Mouse (Mus musculus) liver, embryonic 15.5 days (tissue): ENCODE measurements at regions not wholly inside any gene's neighbourhood (a gene's known extent, or its start where the extent isn't known, plus 50 kb on each side); places are given as distances from the start of the nearest gene placed in this dataset.
A peak's percentile ranks its signal among the peaks of the same experiment; 100 is the strongest.

Source experiments
- ATAC-seq: fragments of 200-750 bp; cut with Nextera tagmentation; 2 replicates; pipeline ENCODE4 v1.8.0; 2017; ENCODE audit warnings: moderate number of reproducible peaks, mild to moderate bottlenecking, moderate library complexity; ENCODE audit not compliant: insufficient read depth
- H3K27ac ChIP-seq: fragments of 300-500 bp; sonication (generic); replicated peaks from 2 replicates; pipeline ENCODE4 v1.5.1; 2015; ENCODE audit warnings: mild to moderate bottlenecking, inconsistent platforms
- H3K27me3 ChIP-seq: fragments of 300-500 bp; sonication (generic); 2 replicates; pipeline ENCODE4 v1.6.1; 2015; ENCODE audit warnings: mild to moderate bottlenecking, inconsistent platforms
- H3K36me3 ChIP-seq: fragments of 300-500 bp; sonication (generic); replicated peaks from 2 replicates; pipeline ENCODE4 v1.6.1; 2015; ENCODE audit warnings: moderate library complexity, mild to moderate bottlenecking, inconsistent platforms
- H3K4me1 ChIP-seq: fragments of 300-500 bp; sonication (generic); replicated peaks from 2 replicates; pipeline ENCODE4 v1.6.1; 2015; ENCODE audit warnings: inconsistent platforms
- H3K4me2 ChIP-seq: fragments of 300-500 bp; sonication (generic); 2 replicates; pipeline ENCODE4 v1.6.1; 2015; ENCODE audit warnings: moderate library complexity, mild to moderate bottlenecking, inconsistent platforms
- H3K4me3 ChIP-seq: fragments of 300-500 bp; sonication (generic); replicated peaks from 2 replicates; pipeline ENCODE4 v1.5.1; 2015; ENCODE audit warnings: mild to moderate bottlenecking, inconsistent platforms
- H3K9ac ChIP-seq: fragments of 300-500 bp; sonication (generic); 2 replicates; pipeline ENCODE4 v1.6.1; 2015; ENCODE audit warnings: moderate library complexity, mild to moderate bottlenecking, inconsistent platforms
- H3K9me3 ChIP-seq: fragments of 300-500 bp; sonication (generic); replicated peaks from 2 replicates; pipeline ENCODE4 v1.6.1; 2016; ENCODE audit warnings: inconsistent platforms
- WGBS: fragments of 180-500 bp; shearing (Covaris S2); methylation state at CpG from one replicate; pipeline ENCODE4 v1.1.7; 2015; ENCODE audit warnings: mixed read lengths; ENCODE audit not compliant: insufficient replicate concordance; 5-methylcytosine and 5-hydroxymethylcytosine counted together

- no peak for ATAC-seq
- Histone ChIP-seq H3K9ac (no peak overlapping the region), H3K9me3 (no peaks in the 10 kb centered on the region), H3K4me1 (no peaks in the 10 kb centered on the region), H3K27me3 (no peaks in the 10 kb centered on the region), H3K27ac (no peak overlapping the region), H3K36me3 (no peaks in the 10 kb centered on the region), H3K4me2 (no peak overlapping the region), H3K4me3 (no peak overlapping the region)
- WGBS = 57% methylated on average over 6 of the region's 6 CpGs
Measured at GRCm38 (mm10) chr8:46929678-46930077, 57.0 kb upstream of the Enpp6 start.

DNA sequence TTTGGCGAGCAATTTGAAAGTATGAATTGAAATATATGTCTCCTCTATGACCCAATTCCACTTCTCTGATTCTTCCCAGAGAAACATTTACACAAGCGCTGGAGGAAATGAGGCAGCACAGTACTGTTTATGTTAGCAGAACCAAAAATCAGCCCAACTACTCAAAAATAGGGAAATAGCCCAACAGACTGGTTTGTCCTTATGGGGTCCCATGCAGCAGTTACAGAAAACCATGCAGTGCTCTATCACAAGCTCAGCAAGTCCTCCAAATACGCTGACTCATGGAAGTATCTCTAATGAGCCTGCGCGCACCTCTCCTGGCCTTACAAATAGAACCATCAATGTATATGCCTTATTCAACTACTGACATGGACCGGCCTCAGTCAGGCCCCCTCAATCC, 55.4 kb upstream of the Enpp6 start:
- Histone ChIP-seq H3K27ac (no peak overlapping the region), H3K9me3 (no peaks in the 10 kb centered on the region), H3K36me3 (no peaks in the 10 kb centered on the region), H3K27me3 (no peaks in the 10 kb centered on the region), H3K4me3 (no peak overlapping the region), H3K9ac (no peak overlapping the region), H3K4me2 (no peak overlapping the region), H3K4me1 (no peaks in the 10 kb centered on the region)
- WGBS = 64% methylated on average over 6 of the region's 6 CpGs
- ATAC-seq = no peak

GRCm38 (mm10) chr8:46933256-46933655, 53.4 kb upstream of the Enpp6 start:
- no peaks in the 10 kb centered on the region for H3K36me3 ChIP-seq
- no peaks in the 10 kb centered on the region for H3K9me3 ChIP-seq
- H3K27ac ChIP-seq = no peak overlapping the region
- H3K4me3 ChIP-seq = no peak overlapping the region
- no peak for ATAC-seq
- H3K27me3 ChIP-seq = no peaks in the 10 kb centered on the region
- H3K4me1 ChIP-seq = no peaks in the 10 kb centered on the region
- H3K9ac ChIP-seq = no peak overlapping the region
- H3K4me2 ChIP-seq = no peak overlapping the region

DNA sequence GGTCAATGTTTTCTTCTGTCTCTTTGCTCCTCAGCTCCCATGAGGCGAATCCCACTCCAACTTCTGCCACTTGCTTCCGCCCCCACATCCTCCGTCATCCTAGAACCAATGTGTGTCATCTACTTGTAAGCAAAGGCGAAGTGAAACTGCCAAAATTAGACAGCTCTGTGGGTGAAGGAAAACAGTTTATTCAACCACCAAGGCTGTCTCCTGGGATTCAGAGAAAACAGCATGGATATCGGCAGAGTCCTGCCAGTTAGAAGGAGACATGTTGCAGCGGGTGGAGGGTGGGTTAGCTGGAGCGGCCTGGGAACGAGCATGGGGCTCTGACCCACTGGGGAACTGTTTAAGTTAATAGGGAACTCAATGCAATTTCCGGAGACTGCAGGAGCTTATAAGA, 52.4 kb upstream of the Enpp6 start:
- Histone ChIP-seq H3K27me3 (no peaks in the 10 kb centered on the region), H3K4me2 (no peak overlapping the region), H3K27ac (no peak overlapping the region), H3K4me1 (no peaks in the 10 kb centered on the region), H3K9me3 (no peaks in the 10 kb centered on the region), H3K9ac (no peak overlapping the region), H3K4me3 (no peak overlapping the region), H3K36me3 (no peaks in the 10 kb centered on the region)
- no peak for ATAC-seq
- 64% methylated on average over 9 of the region's 9 CpGs for WGBS

- no peaks in the 10 kb centered on the region for H3K9me3 ChIP-seq
- no peaks in the 10 kb centered on the region for H3K4me1 ChIP-seq
- H3K27ac ChIP-seq = 0 out of 2 replicates have a peak overlapping the region, but pooled peaks have one; percentile 19
- no peak overlapping the region for H3K4me2 ChIP-seq
- H3K27me3 ChIP-seq = no peaks in the 10 kb centered on the region
- H3K4me3 ChIP-seq = no peak overlapping the region
- H3K9ac ChIP-seq = no peak overlapping the region
- no peak for ATAC-seq
- 24% methylated on average over 9 of the region's 9 CpGs for WGBS
- no peaks in the 10 kb centered on the region for H3K36me3 ChIP-seq
Measured at GRCm38 (mm10) chr8:46934898-46935297, 51.8 kb upstream of the Enpp6 start.

DNA sequence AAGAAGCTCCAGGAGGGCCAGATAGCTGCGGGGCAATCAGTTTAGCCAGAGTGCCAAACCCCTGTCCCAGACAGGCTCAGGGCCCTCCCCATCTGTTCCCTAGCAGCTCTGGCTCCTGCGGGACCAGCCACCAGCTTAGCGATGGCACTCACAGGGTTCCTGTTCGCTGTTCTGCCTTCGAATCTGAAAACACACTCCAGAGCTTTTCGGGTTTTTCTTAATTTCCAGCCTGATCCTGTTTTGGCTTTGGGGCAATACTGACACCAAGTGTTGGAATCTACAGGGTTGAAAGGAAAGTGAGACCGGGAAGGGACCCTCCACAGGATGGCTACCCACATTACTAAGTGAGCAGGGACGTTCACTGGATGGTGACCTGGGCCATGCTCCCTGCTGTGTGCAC, 50.6 kb upstream of the Enpp6 start:
- WGBS = 34% methylated on average over 8 of the region's 8 CpGs
- H3K9ac ChIP-seq = no peak overlapping the region
- H3K9me3 ChIP-seq = no peaks in the 10 kb centered on the region
- no peak overlapping the region for H3K4me3 ChIP-seq
- H3K27me3 ChIP-seq = no peaks in the 10 kb centered on the region
- peak overlapping the region; percentile 21; the same call in 1 of the 2 replicates for H3K4me2 ChIP-seq
- no peaks in the 10 kb centered on the region for H3K4me1 ChIP-seq
- no peak overlapping the region for H3K27ac ChIP-seq
- ATAC-seq = no peak
- H3K36me3 ChIP-seq = no peaks in the 10 kb centered on the region
